ENCODE assay signal across 51 mouse cellular contexts in genomic region chr14:59182732-59183131, GRCm38 (mm10). TPM values are rescaled to one million over a fixed set of nuclear protein-coding genes. Genes with fewer than 3 reads are reported as not detected.
"Had no signal": no experiment of that assay in that cellular context is flagged by ENCODE, and none has a peak within 500 bp of the region (broad histone marks: within the 10 kb centered on the region; RNA-seq: fewer than 3 reads in every experiment).

No protein-coding gene starts in this region.

- H3K27ac ChIP-seq: heart, embryonic 13.5 days; heart, embryonic 15.5 days; hindbrain, embryonic 10.5 days; hindbrain, embryonic 12.5 days; hindbrain, embryonic 13.5 days; hindbrain, embryonic 14.5 days; hindbrain, embryonic 15.5 days; hindbrain, postnatal 0 days; intestine, embryonic 15.5 days; kidney, embryonic 15.5 days; kidney, postnatal 0 days; layer of hippocampus, adult 2 months; left cerebral cortex, adult 2 months had no signal

- ATAC-seq: hindbrain, embryonic 16.5 days; hindbrain, postnatal 0 days; inflammation-experienced regulatory T-cells, adult 6 months; intestine, embryonic 15.5 days; intestine, embryonic 16.5 days; intestine, postnatal 0 days had no signal

- H3K36me3 ChIP-seq: heart, embryonic 12.5 days; heart, embryonic 13.5 days; heart, embryonic 15.5 days; hindbrain, embryonic 10.5 days; hindbrain, embryonic 12.5 days; hindbrain, embryonic 13.5 days; hindbrain, embryonic 15.5 days; intestine, embryonic 15.5 days; kidney, embryonic 15.5 days had no signal

- H3K9ac ChIP-seq: heart, embryonic 12.5 days; heart, embryonic 13.5 days; heart, embryonic 15.5 days; hindbrain, embryonic 12.5 days; hindbrain, embryonic 13.5 days; hindbrain, embryonic 14.5 days; hindbrain, embryonic 15.5 days; intestine, embryonic 15.5 days; kidney, embryonic 15.5 days had no signal

- H3K27me3 ChIP-seq: heart, embryonic 13.5 days; heart, embryonic 15.5 days; hindbrain, embryonic 12.5 days; hindbrain, embryonic 13.5 days; hindbrain, embryonic 15.5 days; intestine, embryonic 15.5 days; kidney, embryonic 15.5 days had no signal

- H3K4me1 ChIP-seq: heart, embryonic 12.5 days; heart, embryonic 13.5 days; heart, embryonic 15.5 days; hindbrain, embryonic 10.5 days; hindbrain, embryonic 12.5 days; hindbrain, embryonic 13.5 days; hindbrain, embryonic 15.5 days; intestine, embryonic 15.5 days; kidney, embryonic 15.5 days had no signal

- DNase-seq: heart, postnatal 14 days; heart, postnatal 36 days; heart, postnatal 4 days; kidney, adult 11 months; kidney, adult 18-20 months; kidney, adult 2 months; kidney, adult 8-10 months; kidney, adult 9 months; kidney, postnatal 10 days; kidney, postnatal 14 days; kidney, postnatal 25 days; kidney, postnatal 36 days; kidney, postnatal 4 days; layer of hippocampus, adult 9-11 months; layer of hippocampus, postnatal 36 days had no signal

- H3K9me3 ChIP-seq: heart, embryonic 12.5 days; heart, embryonic 13.5 days; heart, embryonic 15.5 days; hindbrain, embryonic 10.5 days; hindbrain, embryonic 12.5 days; hindbrain, embryonic 13.5 days; hindbrain, embryonic 15.5 days; intestine, embryonic 15.5 days; kidney, embryonic 15.5 days had no signal

- H3K4me2 ChIP-seq: heart, embryonic 11.5 days; heart, embryonic 12.5 days; heart, embryonic 13.5 days; heart, embryonic 15.5 days; hindbrain, embryonic 12.5 days; hindbrain, embryonic 13.5 days; hindbrain, embryonic 14.5 days; hindbrain, embryonic 15.5 days; intestine, embryonic 15.5 days; kidney, embryonic 15.5 days had no signal

- H3K4me3 ChIP-seq: heart, embryonic 12.5 days; heart, embryonic 13.5 days; heart, embryonic 15.5 days; hindbrain, embryonic 10.5 days; hindbrain, embryonic 12.5 days; hindbrain, embryonic 13.5 days; hindbrain, embryonic 15.5 days; intestine, embryonic 15.5 days; kidney, embryonic 15.5 days; layer of hippocampus, adult 2 months; left cerebral cortex, adult 2 months had no signal

RNA-seq across cellular contexts. Expression of gene Gm5142, which starts 4.2 kb away (rescaled TPM):
- total RNA-seq: heart, postnatal 14 days; heart, postnatal 25 days; heart, postnatal 36 days; heart, postnatal 4 days; hematopoietic stem cell, adult 5-6 weeks; hindbrain, postnatal 0 days; layer of hippocampus, adult 18-20 months; layer of hippocampus, adult 2 months; layer of hippocampus, adult 8-10 months; layer of hippocampus, postnatal 10 days; layer of hippocampus, postnatal 14 days; layer of hippocampus, postnatal 25 days; layer of hippocampus, postnatal 36 days; left cerebral cortex, adult 18-20 months; left cerebral cortex, adult 2 months; left cerebral cortex, adult 8-10 months had no signal
- polyA plus RNA-seq: heart, embryonic 11.5 days; heart, embryonic 12.5 days; heart, embryonic 13.5 days; heart, embryonic 14.5 days; heart, embryonic 15.5 days; heart, embryonic 16.5 days; heart, postnatal 0 days; hindbrain, embryonic 10.5 days; hindbrain, embryonic 11.5 days; hindbrain, embryonic 12.5 days; hindbrain, embryonic 13.5 days; hindbrain, embryonic 14.5 days; hindbrain, embryonic 15.5 days; hindbrain, embryonic 16.5 days; hindbrain, postnatal 0 days; inflammation-experienced regulatory T-cells, adult 6 months; intestine, embryonic 14.5 days; intestine, embryonic 15.5 days; intestine, embryonic 16.5 days; intestine, postnatal 0 days; kidney, embryonic 14.5 days; kidney, embryonic 15.5 days; kidney, embryonic 16.5 days; kidney, postnatal 0 days; large intestine, adult 2 months had no signal

RNA-seq across cellular contexts. Expression of gene 1700129C05Rik, which starts 40.0 kb away (rescaled TPM):
- total RNA-seq: heart, postnatal 14 days; heart, postnatal 25 days; heart, postnatal 36 days; heart, postnatal 4 days; hematopoietic stem cell, adult 5-6 weeks; hindbrain, postnatal 0 days; layer of hippocampus, adult 18-20 months; layer of hippocampus, adult 2 months; layer of hippocampus, adult 8-10 months; layer of hippocampus, postnatal 10 days; layer of hippocampus, postnatal 14 days; layer of hippocampus, postnatal 25 days; layer of hippocampus, postnatal 36 days; left cerebral cortex, adult 18-20 months; left cerebral cortex, adult 2 months; left cerebral cortex, adult 8-10 months had no signal
- polyA plus RNA-seq: heart, embryonic 11.5 days; heart, embryonic 12.5 days; heart, embryonic 13.5 days; heart, embryonic 14.5 days; heart, embryonic 15.5 days; heart, embryonic 16.5 days; heart, postnatal 0 days; hindbrain, embryonic 10.5 days; hindbrain, embryonic 11.5 days; hindbrain, embryonic 12.5 days; hindbrain, embryonic 13.5 days; hindbrain, embryonic 14.5 days; hindbrain, embryonic 15.5 days; hindbrain, embryonic 16.5 days; hindbrain, postnatal 0 days; inflammation-experienced regulatory T-cells, adult 6 months; intestine, embryonic 14.5 days; intestine, embryonic 15.5 days; intestine, embryonic 16.5 days; intestine, postnatal 0 days; kidney, adult 2 months; kidney, embryonic 14.5 days; kidney, embryonic 15.5 days; kidney, embryonic 16.5 days; kidney, postnatal 0 days; large intestine, adult 2 months had no signal
